Mouse (Mus musculus): ENCODE measurements at regions not wholly inside any gene's neighbourhood (a gene's known extent, or its start where the extent isn't known, plus 50 kb on each side); places are given as distances from the start of the nearest gene placed in this dataset.

DNA sequence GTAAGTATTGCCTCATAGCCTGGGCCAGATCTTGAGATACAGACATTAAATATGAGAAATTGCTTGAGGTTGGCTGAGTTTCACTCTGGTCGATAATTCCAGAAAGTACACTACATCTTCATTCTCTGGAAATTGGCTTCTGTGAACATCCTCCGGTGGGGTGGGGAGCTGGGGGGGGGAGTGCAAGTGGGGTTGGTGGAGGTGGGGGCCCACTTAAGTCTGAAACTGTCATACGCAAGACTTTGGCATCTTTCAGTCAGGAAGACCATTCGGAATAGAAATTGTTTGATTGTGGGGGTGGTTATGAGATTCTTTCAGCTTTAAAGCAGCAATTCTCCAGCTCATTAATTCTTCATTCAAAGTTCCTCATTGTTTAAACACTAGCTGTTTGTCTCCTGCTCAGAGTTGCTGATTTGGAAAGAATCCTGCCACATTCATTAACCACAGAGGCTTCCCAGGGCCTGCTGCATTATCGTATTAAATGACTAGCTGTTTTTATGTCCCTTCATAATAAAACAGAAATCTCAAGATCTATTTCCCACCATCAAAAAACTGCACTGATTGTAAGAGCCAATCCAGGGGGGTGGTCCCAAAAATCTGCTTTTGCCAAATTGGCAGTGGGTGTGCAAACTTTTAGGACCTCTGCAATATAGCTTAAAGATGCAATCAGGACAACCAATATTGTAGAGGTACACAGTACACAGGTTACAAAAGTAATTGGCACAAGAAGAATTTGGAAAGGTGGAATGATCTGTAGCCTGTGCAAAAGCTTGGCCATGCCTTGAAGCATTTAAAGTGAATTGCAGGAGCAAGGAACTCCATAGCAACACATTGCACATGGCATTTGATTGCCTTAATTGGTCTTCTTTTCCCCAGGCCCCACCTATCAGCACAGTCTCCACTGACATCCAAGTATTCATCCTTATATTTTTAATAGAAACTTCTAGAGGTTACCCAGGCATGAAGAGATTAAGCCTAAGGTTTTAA is 532.2 kb downstream of the Epm2a start:
- H3K36me3 ChIP-seq (ENCODE audit: control insufficient read depth, insufficient read depth, low read length, poor library complexity, severe bottlenecking), result no peaks in the 10 kb centered on the region
- no peak for DNase-seq (ENCODE audit: low read depth, low spot score)
- in situ Hi-C loops (cut with MboI; ENCODE audit: low sequenced_read_pairs in 2 of 2, unreplicated experiment in 2 of 2), result no loop called here

DNA sequence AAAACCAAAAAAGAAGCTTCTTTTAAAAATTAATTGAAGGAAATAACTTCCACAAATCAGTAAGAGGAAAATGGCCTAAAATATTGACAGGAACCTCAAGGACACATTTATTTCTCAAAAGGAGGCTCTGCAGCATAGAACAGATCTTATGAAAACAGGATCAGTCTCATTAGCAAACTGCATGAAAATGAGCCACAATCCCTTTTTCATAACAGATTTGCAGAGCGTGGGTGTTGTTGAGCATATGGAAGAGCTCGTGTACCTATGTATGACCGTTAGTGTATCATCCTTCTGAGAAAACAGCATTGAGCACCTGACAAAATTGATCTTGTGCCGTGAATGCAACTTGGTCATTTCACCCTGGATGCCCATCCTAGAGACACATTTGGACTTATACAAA is 543.0 kb downstream of the Epm2a start:
- H3K4me1 ChIP-seq (ENCODE audit: control insufficient read depth in 2 of 2, insufficient read depth in 2 of 2, low read length in 2 of 2, poor library complexity in 1 of 2), result no peaks in the 10 kb centered on the region
- no peak overlapping the region for H3K9ac ChIP-seq (ENCODE audit: insufficient read depth, low read depth, low read length, poor library complexity, severe bottlenecking)
- DNase-seq (ENCODE audit: low read depth, low spot score), result no peak
- no peak overlapping the region for H3K4me3 ChIP-seq (ENCODE audit: insufficient read depth in 1 of 2, low read depth in 1 of 2, low read length in 2 of 2, poor library complexity in 1 of 2, severe bottlenecking in 1 of 2)
- no peaks in the 10 kb centered on the region for H3K36me3 ChIP-seq (ENCODE audit: control insufficient read depth, insufficient read depth, low read length, poor library complexity, severe bottlenecking)
- in situ Hi-C loops (cut with MboI; ENCODE audit: low sequenced_read_pairs in 2 of 2, unreplicated experiment in 2 of 2), result no loop called here
- no peaks in the 10 kb centered on the region for H3K9me3 ChIP-seq (ENCODE audit: control insufficient read depth, insufficient read depth, low read depth, low read length)
- TF ChIP-seq MAFK (IDR thresholded peaks at IDR 0.05; ENCODE audit: insufficient read depth, low read depth, low read length) (no peak), ZNF384 (IDR thresholded peaks at IDR 0.05; ENCODE audit: low read depth, low read length) (no peak), ZC3H11A (IDR thresholded peaks at IDR 0.05; ENCODE audit: borderline replicate concordance, low read depth, low read length) (no peak)
- no peak overlapping the region for H3K27ac ChIP-seq (ENCODE audit: insufficient read depth, low read depth, low read length, poor library complexity, severe bottlenecking)

More for the DNA sequence above, 532.2 kb downstream of the Epm2a start:
- Histone ChIP-seq H3K9ac (ENCODE audit: insufficient read depth, low read depth, low read length, poor library complexity, severe bottlenecking) (no peak overlapping the region), H3K27ac (ENCODE audit: insufficient read depth, low read depth, low read length, poor library complexity, severe bottlenecking) (no peak overlapping the region), H3K4me3 (ENCODE audit: insufficient read depth in 1 of 2, low read depth in 1 of 2, low read length in 2 of 2, poor library complexity in 1 of 2, severe bottlenecking in 1 of 2) (no peak overlapping the region), H3K4me1 (ENCODE audit: control insufficient read depth in 2 of 2, insufficient read depth in 2 of 2, low read length in 2 of 2, poor library complexity in 1 of 2) (no peaks in the 10 kb centered on the region), H3K9me3 (ENCODE audit: control insufficient read depth, insufficient read depth, low read depth, low read length) (no peaks in the 10 kb centered on the region)
- TF ChIP-seq ZNF384 (IDR thresholded peaks at IDR 0.05; ENCODE audit: low read depth, low read length), result no peak
- no peak for TF ChIP-seq ZC3H11A (IDR thresholded peaks at IDR 0.05; ENCODE audit: borderline replicate concordance, low read depth, low read length)
- TF ChIP-seq MAFK (IDR thresholded peaks at IDR 0.05; ENCODE audit: insufficient read depth, low read depth, low read length), result no peak
- TF ChIP-seq CHD2 (IDR thresholded peaks at IDR 0.05; ENCODE audit: low read depth, low read length), result no peak
- TF ChIP-seq HCFC1 (IDR thresholded peaks at IDR 0.05; ENCODE audit: borderline replicate concordance, insufficient read depth, low read length), result no peak

DNA sequence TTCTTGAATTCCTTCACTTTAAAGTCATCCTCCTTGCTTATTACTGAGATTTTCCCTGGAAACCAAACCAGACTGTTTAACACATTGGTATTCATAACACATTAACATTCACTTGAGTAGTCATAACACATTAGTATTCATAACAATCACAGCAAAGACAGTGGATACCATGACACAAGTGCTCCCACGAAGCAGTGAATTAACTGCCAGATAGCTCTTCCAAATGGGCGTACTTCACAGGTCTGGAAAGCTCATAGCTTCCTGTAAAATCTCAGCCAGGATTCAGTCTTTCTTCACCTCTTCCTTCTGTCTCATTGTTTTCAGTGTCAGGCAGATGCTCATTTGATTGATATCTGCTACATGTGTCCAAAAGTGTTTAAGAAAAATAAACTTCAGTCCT is 545.7 kb downstream of the Epm2a start:
- in situ Hi-C loops (cut with MboI; ENCODE audit: low sequenced_read_pairs in 2 of 2, unreplicated experiment in 2 of 2), result no loop called here
- Histone ChIP-seq H3K9ac (ENCODE audit: insufficient read depth, low read depth, low read length, poor library complexity, severe bottlenecking) (no peak overlapping the region), H3K4me3 (ENCODE audit: insufficient read depth in 1 of 2, low read depth in 1 of 2, low read length in 2 of 2, poor library complexity in 1 of 2, severe bottlenecking in 1 of 2) (no peak overlapping the region), H3K36me3 (ENCODE audit: control insufficient read depth, insufficient read depth, low read length, poor library complexity, severe bottlenecking) (no peaks in the 10 kb centered on the region), H3K4me1 (ENCODE audit: control insufficient read depth in 2 of 2, insufficient read depth in 2 of 2, low read length in 2 of 2, poor library complexity in 1 of 2) (no peaks in the 10 kb centered on the region), H3K27ac (ENCODE audit: insufficient read depth, low read depth, low read length, poor library complexity, severe bottlenecking) (no peak overlapping the region), H3K9me3 (ENCODE audit: control insufficient read depth, insufficient read depth, low read depth, low read length) (no peaks in the 10 kb centered on the region)
- no peak for DNase-seq (ENCODE audit: low read depth, low spot score)
- no peak for TF ChIP-seq MAFK (IDR thresholded peaks at IDR 0.05; ENCODE audit: insufficient read depth, low read depth, low read length)
- no peak for TF ChIP-seq CHD2 (IDR thresholded peaks at IDR 0.05; ENCODE audit: low read depth, low read length)
- TF ChIP-seq HCFC1 (IDR thresholded peaks at IDR 0.05; ENCODE audit: borderline replicate concordance, insufficient read depth, low read length), result no peak
- no peak for TF ChIP-seq ZNF384 (IDR thresholded peaks at IDR 0.05; ENCODE audit: low read depth, low read length)
- no peak for TF ChIP-seq ZC3H11A (IDR thresholded peaks at IDR 0.05; ENCODE audit: borderline replicate concordance, low read depth, low read length)

GRCm38 (mm10) chr10:11922132-11922531 is 578.9 kb downstream of the Epm2a start:
- in situ Hi-C loops (cut with MboI; ENCODE audit: low sequenced_read_pairs in 2 of 2, unreplicated experiment in 2 of 2), result no loop called here
- DNase-seq (ENCODE audit: low read depth, low spot score), result no peak
- Histone ChIP-seq H3K9me3 (ENCODE audit: control insufficient read depth, insufficient read depth, low read depth, low read length) (no peaks in the 10 kb centered on the region), H3K4me1 (ENCODE audit: control insufficient read depth in 2 of 2, insufficient read depth in 2 of 2, low read length in 2 of 2, poor library complexity in 1 of 2) (no peaks in the 10 kb centered on the region), H3K9ac (ENCODE audit: insufficient read depth, low read depth, low read length, poor library complexity, severe bottlenecking) (no peak overlapping the region), H3K27ac (ENCODE audit: insufficient read depth, low read depth, low read length, poor library complexity, severe bottlenecking) (no peak overlapping the region), H3K4me3 (ENCODE audit: insufficient read depth in 1 of 2, low read depth in 1 of 2, low read length in 2 of 2, poor library complexity in 1 of 2, severe bottlenecking in 1 of 2) (no peak overlapping the region), H3K36me3 (ENCODE audit: control insufficient read depth, insufficient read depth, low read length, poor library complexity, severe bottlenecking) (no peaks in the 10 kb centered on the region)
- TF ChIP-seq MAFK (IDR thresholded peaks at IDR 0.05; ENCODE audit: insufficient read depth, low read depth, low read length) (no peak), CHD2 (IDR thresholded peaks at IDR 0.05; ENCODE audit: low read depth, low read length) (no peak), ZNF384 (IDR thresholded peaks at IDR 0.05; ENCODE audit: low read depth, low read length) (no peak), ZC3H11A (IDR thresholded peaks at IDR 0.05; ENCODE audit: borderline replicate concordance, low read depth, low read length) (no peak), HCFC1 (IDR thresholded peaks at IDR 0.05; ENCODE audit: borderline replicate concordance, insufficient read depth, low read length) (no peak)

Measured in ES-E14 (cell line).